Mouse (Mus musculus) midbrain, embryonic 15.5 days (tissue): Measurements from ENCODE around the gene Tmem106c. TPM values are rescaled to one million over a fixed set of nuclear protein-coding genes. Genes with fewer than 3 reads are reported as not detected.
A peak's percentile ranks its signal among the peaks of the same experiment; 100 is the strongest.

ENCODE experiments used
- ATAC-seq: fragments of 200-750 bp; cut with Nextera tagmentation; replicated peaks from 2 replicates; pipeline ENCODE4 v1.8.0; 2017; ENCODE audit warnings: moderate TSS enrichment
- H3K27ac ChIP-seq: fragments of 300-500 bp; sonication (generic); 2 replicates; pipeline ENCODE4 v1.5.1; 2015; ENCODE audit warnings: mild to moderate bottlenecking, inconsistent platforms
- H3K27me3 ChIP-seq: fragments of 300-500 bp; sonication (generic); replicated peaks from 2 replicates; pipeline ENCODE4 v1.6.1; 2015; ENCODE audit warnings: inconsistent platforms
- H3K36me3 ChIP-seq: fragments of 300-500 bp; sonication (generic); replicated peaks from 2 replicates; pipeline ENCODE4 v1.6.1; 2015; ENCODE audit warnings: inconsistent platforms
- H3K4me1 ChIP-seq: fragments of 300-500 bp; sonication (generic); 2 replicates; pipeline ENCODE4 v1.6.1; 2015; ENCODE audit warnings: inconsistent platforms
- H3K4me2 ChIP-seq: fragments of 300-500 bp; sonication (generic); 2 replicates; pipeline ENCODE4 v1.6.1; 2015; ENCODE audit warnings: inconsistent platforms, mild to moderate bottlenecking, moderate library complexity
- H3K4me3 ChIP-seq: fragments of 300-500 bp; sonication (generic); 2 replicates; pipeline ENCODE4 v1.5.1; 2015; ENCODE audit warnings: mild to moderate bottlenecking, inconsistent platforms
- H3K9ac ChIP-seq: fragments of 300-500 bp; sonication (generic); 2 replicates; pipeline ENCODE4 v1.6.1; 2015; ENCODE audit warnings: mild to moderate bottlenecking, inconsistent platforms
- H3K9me3 ChIP-seq: fragments of 300-500 bp; sonication (generic); 2 replicates; pipeline ENCODE4 v1.6.1; 2016; ENCODE audit warnings: inconsistent platforms
- WGBS: fragments of 180-500 bp; shearing (Covaris S2); methylation state at CpG from one replicate; pipeline ENCODE4 v1.1.7; 2015; ENCODE audit warnings: mixed read lengths; 5-methylcytosine and 5-hydroxymethylcytosine counted together
- polyA plus RNA-seq: library from polyadenylated mRNA; unstranded; fragments of >200 nt; fragmentation: Nextera tagmentation; extraction: Ambion mirVana; gene quantifications from 2 replicates; pipeline ENCODE4 v1.2.1, GENCODE M21; 2015

Tmem106c gene
- polyA plus RNA-seq, 1 experiment from 2014 or later, result 56.2 TPM

DNA sequence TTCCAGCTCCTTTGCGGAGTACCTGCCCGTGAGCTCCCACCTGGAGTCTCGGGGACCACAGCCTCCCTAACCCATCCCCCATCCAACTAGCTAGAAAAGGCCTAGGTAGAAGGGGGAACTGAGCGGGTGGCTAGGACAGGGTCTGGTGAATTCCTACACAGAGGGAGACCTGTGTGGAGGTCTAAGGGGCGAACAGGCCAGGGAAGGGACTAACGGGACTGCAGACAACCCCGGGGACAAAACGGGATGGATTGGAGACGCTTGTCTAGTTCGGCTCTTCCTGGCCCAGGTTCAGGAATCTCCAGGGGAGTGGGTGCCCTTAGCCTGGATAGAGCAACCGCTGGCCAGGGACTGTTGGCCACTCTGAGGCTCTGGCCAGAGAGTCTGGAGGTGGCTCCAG lies 41.2 kb downstream of the Tmem106c start:
- no peak overlapping the region for H3K27ac ChIP-seq
- H3K9me3 ChIP-seq, result no peaks in the 10 kb centered on the region
- H3K4me3 ChIP-seq, result peak overlapping the region; percentile 42; the same call in 1 of the 2 replicates
- peaks cover 52% of the 10 kb centered on the region for H3K4me1 ChIP-seq
- H3K36me3 ChIP-seq, result no peaks in the 10 kb centered on the region
- peaks cover 19% of the 10 kb centered on the region for H3K27me3 ChIP-seq
- H3K4me2 ChIP-seq, result peak overlapping the region; percentile 68
- no peak overlapping the region for H3K9ac ChIP-seq
- ATAC-seq, result no peak
- WGBS, result 11% methylated on average over 11 of the region's 11 CpGs

DNA sequence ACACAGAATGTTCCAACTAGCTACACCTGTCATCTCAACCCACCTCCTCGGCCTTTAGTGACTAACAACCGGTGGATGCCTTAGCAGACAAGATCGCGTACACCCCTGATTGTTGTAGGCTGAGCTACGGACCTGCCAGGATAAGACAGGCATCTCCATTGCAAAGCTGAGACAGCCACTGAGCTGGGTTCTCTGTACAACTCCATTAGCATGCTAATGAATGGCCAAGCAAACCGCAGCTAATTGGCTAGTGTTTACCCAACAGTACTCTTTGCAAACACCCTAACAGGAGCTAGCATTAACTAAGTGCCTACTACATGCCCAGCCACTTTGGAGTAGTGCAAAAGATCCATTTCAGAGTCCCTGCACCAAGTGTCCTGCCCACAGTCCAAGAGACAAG lies 48.8 kb downstream of the Tmem106c start:
- Histone ChIP-seq H3K4me1 (no peaks in the 10 kb centered on the region), H3K9ac (no peak overlapping the region), H3K36me3 (no peaks in the 10 kb centered on the region), H3K27me3 (no peaks in the 10 kb centered on the region), H3K4me2 (no peak overlapping the region), H3K27ac (no peak overlapping the region), H3K9me3 (no peaks in the 10 kb centered on the region), H3K4me3 (no peak overlapping the region)
- 57% methylated on average over 6 of the region's 6 CpGs for WGBS
- no peak for ATAC-seq

DNA sequence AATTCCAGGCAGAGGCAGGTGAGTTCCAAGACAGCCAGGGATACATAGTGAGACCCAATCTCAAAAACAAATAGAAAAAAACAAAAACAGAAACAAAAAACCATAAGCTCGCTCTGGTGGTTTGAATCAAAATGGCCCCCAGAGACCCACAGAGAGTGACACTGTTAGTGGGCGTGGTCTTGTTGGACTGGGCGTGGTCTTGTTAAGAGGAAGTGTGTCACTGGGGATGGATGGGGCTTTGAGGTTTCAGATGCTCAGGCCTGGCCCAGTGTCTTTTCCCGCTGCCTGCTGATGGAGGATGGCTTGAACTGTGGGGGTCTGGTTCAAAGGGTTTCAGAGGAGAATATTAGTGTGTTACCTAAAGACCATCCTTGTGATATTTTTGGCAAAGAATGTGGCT lies 53.9 kb downstream of the Tmem106c start:
- H3K4me2 ChIP-seq, result no peak overlapping the region
- H3K4me1 ChIP-seq, result no peaks in the 10 kb centered on the region
- no peaks in the 10 kb centered on the region for H3K27me3 ChIP-seq
- ATAC-seq, result no peak
- no peak overlapping the region for H3K27ac ChIP-seq
- no peaks in the 10 kb centered on the region for H3K9me3 ChIP-seq
- no peak overlapping the region for H3K9ac ChIP-seq
- no peak overlapping the region for H3K4me3 ChIP-seq
- no peaks in the 10 kb centered on the region for H3K36me3 ChIP-seq
- WGBS, result 85% methylated on average over 4 of the region's 4 CpGs

DNA sequence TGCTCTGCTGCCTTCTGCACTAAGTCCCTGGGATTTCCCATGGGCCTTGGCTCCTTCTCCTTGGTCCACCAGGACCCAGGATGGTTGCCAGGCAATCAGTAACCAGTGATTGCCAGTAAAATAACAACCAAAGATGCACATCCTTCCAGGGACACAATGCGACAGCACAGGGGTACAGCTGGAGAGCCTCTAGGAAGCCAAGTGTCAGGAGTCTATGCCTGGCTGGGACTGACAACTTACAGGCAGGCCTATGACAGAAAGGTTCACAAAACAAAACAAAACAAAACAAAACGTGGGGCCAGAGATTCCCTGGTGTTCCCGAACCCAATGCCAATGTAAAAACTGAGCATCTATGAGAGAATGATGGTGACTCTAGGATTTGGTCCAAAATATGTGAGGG lies 55.0 kb downstream of the Tmem106c start:
- no peak overlapping the region for H3K9ac ChIP-seq
- no peak overlapping the region for H3K4me3 ChIP-seq
- no peak for ATAC-seq
- 66% methylated on average over 3 of the region's 3 CpGs for WGBS
- no peaks in the 10 kb centered on the region for H3K27me3 ChIP-seq
- no peak overlapping the region for H3K4me2 ChIP-seq
- H3K9me3 ChIP-seq, result no peaks in the 10 kb centered on the region
- no peaks in the 10 kb centered on the region for H3K36me3 ChIP-seq
- no peak overlapping the region for H3K27ac ChIP-seq
- H3K4me1 ChIP-seq, result no peaks in the 10 kb centered on the region

Other genes with a start within 250 kb of the Tmem106c start
- gene Endou, start 232.9 kb upstream of the Tmem106c start, polyA plus RNA-seq, result 0.17 and 0.27 TPM in 2 replicates
- 15.4 and 16.8 TPM in 2 replicates for gene Rapgef3, start 196.2 kb upstream of the Tmem106c start, polyA plus RNA-seq
- 85.7 and 90.1 TPM in 2 replicates for gene Slc48a1, start 185.7 kb upstream of the Tmem106c start, polyA plus RNA-seq
- 31.8 and 34.5 TPM in 2 replicates for gene Hdac7, start 119.7 kb upstream of the Tmem106c start, polyA plus RNA-seq
- gene Vdr, start 53.6 kb upstream of the Tmem106c start, polyA plus RNA-seq, result 0.08 and 0.10 TPM in 2 replicates
- 34.7 and 35.7 TPM in 2 replicates for gene Col2a1, start 40.5 kb downstream of the Tmem106c start, polyA plus RNA-seq
- gene Pfkm, start 128.4 kb downstream of the Tmem106c start, polyA plus RNA-seq, result 91.6 and 94.5 TPM in 2 replicates
- gene Senp1, start 129.5 kb downstream of the Tmem106c start, polyA plus RNA-seq, result 23.2 and 24.3 TPM in 2 replicates
- gene Asb8, start 201.4 kb downstream of the Tmem106c start, polyA plus RNA-seq, result 60.5 and 63.3 TPM in 2 replicates
- 113 and 118 TPM in 2 replicates for gene Ccdc184, start 203.0 kb downstream of the Tmem106c start, polyA plus RNA-seq
- gene Olfr288, start 231.3 kb downstream of the Tmem106c start, polyA plus RNA-seq, result not detected in 2 replicates